8 mouse cellular contexts compared by ENCODE assay signal in the genomic region with DNA sequence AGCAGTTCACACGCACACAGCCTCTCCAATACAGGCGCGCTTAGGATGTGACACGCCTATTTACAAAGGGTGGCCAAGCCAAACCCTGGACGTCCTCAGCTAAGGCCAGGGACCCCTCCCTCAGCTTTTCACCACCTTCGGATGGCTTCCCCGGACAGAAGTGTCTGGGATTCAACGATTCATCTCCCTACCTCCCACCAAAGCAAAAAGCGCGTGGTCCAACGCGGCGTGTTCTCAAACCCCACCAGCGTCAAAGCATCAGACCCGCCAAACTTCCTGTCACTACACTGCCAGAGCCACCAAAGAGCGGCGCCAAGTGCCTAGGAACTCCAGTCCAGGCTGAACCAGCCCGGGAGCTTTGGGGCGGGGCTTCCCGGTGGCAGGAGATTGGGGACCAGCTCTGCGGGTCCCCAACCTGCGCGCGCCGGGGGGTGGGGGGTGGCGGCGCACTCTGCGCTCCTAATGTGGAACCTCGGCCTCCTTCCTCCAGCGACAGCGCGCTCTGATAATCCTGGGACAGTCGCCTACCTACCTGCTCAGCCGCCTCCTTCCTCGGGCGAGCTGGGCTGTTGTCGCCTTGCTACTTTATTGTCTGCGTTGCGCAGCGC. TPM values are rescaled to one million over a fixed set of nuclear protein-coding genes. Genes with fewer than 3 reads are reported as not detected.
DNase-seq lines count a peak whose midpoint lies in the region; ATAC-seq and TF ChIP-seq lines count a peak whose summit lies in the region.

No protein-coding gene starts in this region.

- no peak overlapping the region for H3K27ac ChIP-seq in cerebellum, adult 2 months (ENCODE audit: insufficient read depth, low read length)
- peak overlapping the region; percentile 91 for H3K27ac ChIP-seq in forebrain, postnatal 0 days (ENCODE audit: low read depth, low read length)
- H3K27ac ChIP-seq in lung, embryonic 14.5 days (ENCODE audit: low read depth): peak overlapping the region; percentile 72; the same call in 1 of the 2 replicates

- under 1% methylated on average over 40 of the region's 40 CpGs for WGBS in cerebellum, adult 2 months
- WGBS in forebrain, postnatal 0 days: under 1% methylated on average over 40 of the region's 40 CpGs
- WGBS in large intestine, adult 2 months: under 1% methylated on average over 40 of the region's 40 CpGs
- under 1% methylated on average over 40 of the region's 40 CpGs for WGBS in lung, embryonic 14.5 days

- peak overlapping the region; percentile 86 for H3K9ac ChIP-seq in forebrain, postnatal 0 days
- H3K9ac ChIP-seq in lung, embryonic 14.5 days: peak overlapping the region; percentile 60

- H3K4me3 ChIP-seq in cerebellum, adult 2 months (replicated peaks; ENCODE audit: insufficient read depth, low read depth, low read length): peak overlapping the region; percentile 57
- H3K4me3 ChIP-seq in forebrain, postnatal 0 days (ENCODE audit: low read depth, low read length): peak overlapping the region; percentile 78
- peak overlapping the region; percentile 64 for H3K4me3 ChIP-seq in lung, embryonic 14.5 days (ENCODE audit: low read depth, low read length)

- H3K36me3 ChIP-seq in forebrain, postnatal 0 days (ENCODE audit: insufficient read depth): no peaks in the 10 kb centered on the region
- no peaks in the 10 kb centered on the region for H3K36me3 ChIP-seq in lung, embryonic 14.5 days (ENCODE audit: insufficient read depth)

- no peaks in the 10 kb centered on the region for H3K4me1 ChIP-seq in cerebellum, adult 2 months (ENCODE audit: control insufficient read depth, insufficient read depth, low read length)
- H3K4me1 ChIP-seq in forebrain, postnatal 0 days (ENCODE audit: insufficient read depth): peaks cover 14% of the 10 kb centered on the region; the same call in 1 of the 2 replicates
- H3K4me1 ChIP-seq in lung, embryonic 14.5 days (ENCODE audit: insufficient read depth): peaks cover 4% of the 10 kb centered on the region; the same call in 1 of the 2 replicates

- TF ChIP-seq POLR2A in cerebellum, adult 2 months (IDR thresholded peaks at IDR 0.05; ENCODE audit: borderline replicate concordance, insufficient read depth, low read length): no peak

- H3K27me3 ChIP-seq in cerebellum, adult 2 months (ENCODE audit: control insufficient read depth, insufficient read depth, low read length): no peaks in the 10 kb centered on the region
- H3K27me3 ChIP-seq in forebrain, postnatal 0 days (ENCODE audit: insufficient read depth, low read length): no peaks in the 10 kb centered on the region
- peaks cover 12% of the 10 kb centered on the region; the same call in 1 of the 2 replicates for H3K27me3 ChIP-seq in lung, embryonic 14.5 days (ENCODE audit: insufficient read depth, low read length)

- ATAC-seq in forebrain, postnatal 0 days: peak; percentile 81
- ATAC-seq in lung, embryonic 14.5 days (ENCODE audit: insufficient read depth): peak; percentile 76
- ATAC-seq in inflammation-experienced regulatory T-cells, adult 6 months: no peak

- H3K9me3 ChIP-seq in forebrain, postnatal 0 days (ENCODE audit: low read length): no peaks in the 10 kb centered on the region
- no peaks in the 10 kb centered on the region for H3K9me3 ChIP-seq in lung, embryonic 14.5 days (ENCODE audit: low read depth, low read length)

- H3K4me2 ChIP-seq in forebrain, postnatal 0 days (ENCODE audit: low read depth): peak overlapping the region; percentile 79
- H3K4me2 ChIP-seq in lung, embryonic 14.5 days: peak overlapping the region; percentile 94

- no peak for TF ChIP-seq CTCF in cerebellum, adult 2 months (IDR thresholded peaks at IDR 0.05; ENCODE audit: borderline replicate concordance, insufficient read depth, low read depth, low read length)
- peak; percentile 26; the same call in 1 of the 2 replicates for TF ChIP-seq CTCF in forebrain, postnatal 0 days (IDR thresholded peaks at IDR 0.05; ENCODE audit: low read depth)
- TF ChIP-seq CTCF in lung, embryonic 14.5 days (IDR thresholded peaks at IDR 0.05; ENCODE audit: low read depth): no peak

- peak; percentile 33 for DNase-seq in WW6 (ENCODE audit: low read depth, low spot score)
- DNase-seq in cerebellum, adult 2 months: peak; percentile 37 to 50
- peak; percentile 80 for DNase-seq in forebrain, postnatal 0 days
- DNase-seq in heart, postnatal 4 days: peak; percentile 55
- peak; percentile 6 for DNase-seq in large intestine, adult 2 months (ENCODE audit: low read depth, low spot score)
- peak; percentile 85 for DNase-seq in lung, embryonic 14.5 days
- peak; percentile 39 for DNase-seq in right cerebral cortex, postnatal 14 days

RNA-seq across cellular contexts. Expression of a gene that starts 0.6 kb away (rescaled TPM):
- polyA plus RNA-seq in cerebellum, adult 2 months (2012; rRNA removed): 11.9 and 15.6 TPM in 2 replicates
- 32.0 and 43.7 TPM in 2 replicates for total RNA-seq in forebrain, postnatal 0 days (2014; rRNA removed)
- polyA plus RNA-seq in forebrain, postnatal 0 days (2015; fragmentation: Nextera tagmentation; extraction: Ambion mirVana): 16.3 and 17.0 TPM in 2 replicates
- total RNA-seq in heart, postnatal 4 days (2021): 10 to 100 TPM; 21.7 to 23.5 TPM
- 8.3 and 13.6 TPM in 2 replicates for polyA plus RNA-seq in large intestine, adult 2 months (2012; rRNA removed)
- 19.5 and 20.8 TPM in 2 replicates for polyA plus RNA-seq in lung, embryonic 14.5 days (2014; fragmentation: Nextera tagmentation; extraction: Ambion mirVana)
- 10 to 100 TPM; 10.9 to 16.5 (median 12.1) TPM for polyA plus RNA-seq in inflammation-experienced regulatory T-cells, adult 6 months (2017; shearing (Covaris generic))

Comparison
In these comparisons a context has a peak if more than half of its experiments do, and no peak if none do; other contexts are left out.
1. DNase-seq: peak in every context shown above with its lines; median percentile 85 in lung, embryonic 14.5 days; 80 in forebrain, postnatal 0 days; 55 in heart, postnatal 4 days; 44 in cerebellum, adult 2 months; 39 in right cerebral cortex, postnatal 14 days; 33 in WW6; 6 in large intestine, adult 2 months.